Mouse (Mus musculus) embryonic stem cell, embryonic (primary cell): ENCODE measurements around the gene Actl7a.

ENCODE experiments used
- CTCF ChIA-PET, 4 experiments: fragments of 300-600 bp in 2 of 4; fragments of 350-600 bp in 2 of 4; sonication (Branson Sonifier 250); formaldehyde crosslinking; loops; one replicate each; lab custom pipeline; 2022; ENCODE audit warnings: inconsistent platforms in 2 of 4; lab: Charles Lee
- POLR2A ChIA-PET, 4 experiments: fragments of 300-600 bp in 2 of 4; fragments of 350-600 bp in 2 of 4; sonication (Branson Sonifier 250); formaldehyde crosslinking; loops; one replicate each; lab custom pipeline; 2022; ENCODE audit warnings: antibody characterized with exemption in 4 of 4, inconsistent platforms in 1 of 4; lab: Charles Lee

The Actl7a gene

GRCm38 (mm10) chr4:56743363-56744195 is at the start of gene Actl7a:
Gene Actl7a, plus strand, starts transcription at chr4:56743413.
- ChIA-PET POLR2A (interaction anchor here in 1 of 4 experiments (0.8 kb wide), 1 partner anchor 31 kb away, joined by 3 read pairs; no protein-coding TSS in a partner anchor), CTCF (interaction anchor here in 1 of 4 experiments (1.9 kb wide), 1 partner anchor 18 kb away, joined by 5 read pairs; no protein-coding TSS in a partner anchor)

- POLR2A ChIA-PET, result no interaction called here
- CTCF ChIA-PET, result no interaction called here
These were observed 46.8 kb upstream of the Actl7a start for GRCm38 (mm10) chr4:56696401-56696800.

GRCm38 (mm10) chr4:56698671-56699070 is 44.5 kb upstream of the Actl7a start:
- ChIA-PET POLR2A (no interaction called here), CTCF (no interaction called here)

DNA sequence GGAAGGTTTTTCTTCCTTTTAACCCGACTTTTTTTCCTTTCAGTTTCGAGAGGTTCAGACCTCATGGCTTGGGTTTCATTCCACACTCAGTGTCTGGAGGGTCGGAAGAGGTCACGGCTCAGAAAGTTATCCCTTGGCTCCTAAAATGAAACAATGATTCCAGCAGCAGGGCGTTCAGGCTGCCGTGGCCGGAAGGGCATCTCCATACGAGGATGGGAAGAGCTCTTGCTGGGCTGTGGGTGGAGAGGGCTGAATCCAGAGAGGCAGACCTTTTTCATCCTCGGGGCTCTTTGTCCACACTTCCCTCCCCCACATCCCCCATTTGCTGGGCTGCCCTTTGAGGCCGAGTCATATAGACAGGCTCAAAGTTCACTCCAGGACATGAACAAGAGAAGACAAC is 41.0 kb upstream of the Actl7a start:
- ChIA-PET POLR2A (no interaction called here), CTCF (no interaction called here)

DNA sequence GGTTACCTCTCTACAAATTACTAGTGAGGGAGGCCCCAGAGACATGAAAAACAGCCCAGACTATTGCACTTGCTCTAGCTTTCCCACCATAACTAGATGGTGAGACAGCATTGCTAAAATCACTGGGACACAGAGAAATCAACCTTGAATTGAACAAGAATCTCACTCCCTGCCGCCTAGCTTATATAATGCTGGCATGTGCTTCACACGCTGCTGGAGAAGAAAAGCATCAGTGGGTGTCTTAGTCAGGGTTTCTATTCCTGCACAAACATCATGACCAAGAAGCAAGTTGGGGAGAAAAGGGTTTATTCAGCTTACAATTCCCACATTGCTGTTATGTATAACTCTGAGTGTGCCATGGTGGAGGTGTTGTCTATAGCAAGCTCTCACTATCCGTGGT is 30.1 kb upstream of the Actl7a start:
- ChIA-PET CTCF (interaction anchor here in 1 of 4 experiments (1.1 kb wide), 1 partner anchor 12 kb away, joined by 4 read pairs; no protein-coding TSS in a partner anchor), POLR2A (interaction anchor here in 1 of 4 experiments (0.8 kb wide), 1 partner anchor 30 kb away, joined by 3 read pairs; the partner anchor contains the start of gene Actl7a)

GRCm38 (mm10) chr4:56716801-56717200 is 26.4 kb upstream of the Actl7a start:
- ChIA-PET CTCF (interaction anchor here (0.6 to 3.2 kb wide), 5 partner anchors 9 to 103 kb away, joined by 3 to 18 read pairs (median 8); no protein-coding TSS in a partner anchor), POLR2A (interaction anchor here in 1 of 4 experiments (1.2 kb wide), 1 partner anchor 24 kb away, joined by 3 read pairs; no protein-coding TSS in a partner anchor)

DNA sequence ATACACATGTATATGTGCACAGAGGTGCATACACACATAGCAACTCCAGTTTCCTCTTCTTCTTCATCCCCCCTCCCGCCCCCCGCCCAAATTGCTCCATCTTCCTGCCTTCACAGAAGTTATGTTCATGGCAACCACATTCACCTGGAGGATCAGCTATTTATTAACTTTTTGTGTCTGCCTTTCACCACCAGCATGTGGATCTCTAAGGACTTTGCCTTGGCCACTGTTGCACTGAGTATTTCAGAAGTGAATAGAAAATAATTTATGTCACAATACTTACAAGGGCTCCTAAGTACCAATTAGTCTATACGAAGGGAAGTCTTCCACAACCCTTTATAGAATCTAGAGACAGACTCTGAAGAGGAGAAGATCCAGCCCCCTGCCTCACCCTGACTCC is 25.3 kb upstream of the Actl7a start:
- POLR2A ChIA-PET, result no interaction called here
- CTCF ChIA-PET, result interaction anchor here in 2 of 4 experiments (0.6 to 3.2 kb wide), 2 partner anchors 8 to 616 kb away, joined by 3 to 18 read pairs; no protein-coding TSS in a partner anchor

DNA sequence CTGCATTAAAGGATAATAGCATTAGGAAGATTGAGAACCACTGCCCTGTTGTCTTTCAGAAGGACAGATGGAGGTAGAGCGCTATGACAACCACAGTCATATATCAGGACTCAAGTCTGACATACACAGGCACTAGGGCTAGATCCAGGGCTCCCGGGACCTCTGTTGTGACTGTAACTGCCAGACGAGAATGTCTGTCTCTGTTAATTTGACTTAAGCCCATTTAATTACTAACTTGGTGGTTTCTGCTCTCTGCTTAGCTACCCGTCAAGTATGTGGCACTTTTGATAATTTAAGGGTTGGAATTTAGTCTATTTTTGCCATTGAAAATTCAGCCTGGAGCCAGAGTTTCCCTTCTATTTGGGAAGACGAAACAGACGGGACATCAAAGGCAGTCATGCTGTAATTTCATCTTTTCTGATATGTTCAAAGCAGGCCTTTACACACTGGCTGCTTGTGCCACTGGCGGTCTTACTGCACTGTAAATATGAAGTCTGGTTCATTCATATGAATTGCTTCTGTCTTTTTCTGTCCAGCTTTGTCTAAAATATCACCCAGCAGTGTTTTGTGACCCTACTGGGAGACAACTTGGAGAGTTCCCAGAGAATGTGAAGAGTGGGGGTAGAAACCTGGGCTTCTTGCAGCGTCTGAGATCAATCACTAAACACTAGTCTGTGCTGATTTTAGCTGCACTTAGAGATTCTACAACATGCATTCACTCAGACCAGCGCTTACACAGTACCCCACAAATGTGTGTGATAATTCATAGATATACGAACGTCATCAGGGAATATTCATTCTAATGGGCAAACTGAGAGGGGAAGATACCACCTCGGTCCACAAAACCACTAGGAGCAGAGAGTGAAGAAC is 24.4 kb upstream of the Actl7a start:
- ChIA-PET CTCF (interaction anchor here in 1 of 4 experiments (0.6 kb wide), 1 partner anchor 617 kb away, joined by 3 read pairs; no protein-coding TSS in a partner anchor), POLR2A (interaction anchor here in 1 of 4 experiments (0.6 kb wide), 1 partner anchor 106 kb away, joined by 3 read pairs; no protein-coding TSS in a partner anchor)

DNA sequence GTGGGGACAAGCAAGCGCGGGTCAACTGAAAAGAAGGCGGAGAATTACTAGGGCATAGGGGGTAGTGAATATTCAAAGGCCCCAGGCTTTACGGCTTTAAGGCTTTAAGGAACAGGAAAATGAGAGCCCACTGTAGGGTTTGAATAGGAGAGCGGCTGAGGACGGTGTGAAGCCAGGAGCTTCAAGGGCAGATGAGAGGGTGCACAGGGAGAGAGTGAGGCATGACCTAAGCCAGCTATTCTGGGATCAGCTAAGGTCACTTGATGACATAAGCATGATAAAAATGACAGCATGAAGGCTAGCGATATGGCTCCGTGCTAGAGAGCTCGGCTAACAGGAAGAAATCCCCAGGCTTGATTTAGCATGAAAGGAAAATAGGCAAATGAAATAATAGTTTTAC is 23.8 kb upstream of the Actl7a start:
- POLR2A ChIA-PET, result interaction anchor here in 1 of 4 experiments (0.6 kb wide), 1 partner anchor 107 kb away, joined by 3 read pairs; no protein-coding TSS in a partner anchor
- CTCF ChIA-PET, result no interaction called here

- ChIA-PET POLR2A (no interaction called here), CTCF (no interaction called here)
These were observed 22.8 kb upstream of the Actl7a start for GRCm38 (mm10) chr4:56720403-56720802.

DNA sequence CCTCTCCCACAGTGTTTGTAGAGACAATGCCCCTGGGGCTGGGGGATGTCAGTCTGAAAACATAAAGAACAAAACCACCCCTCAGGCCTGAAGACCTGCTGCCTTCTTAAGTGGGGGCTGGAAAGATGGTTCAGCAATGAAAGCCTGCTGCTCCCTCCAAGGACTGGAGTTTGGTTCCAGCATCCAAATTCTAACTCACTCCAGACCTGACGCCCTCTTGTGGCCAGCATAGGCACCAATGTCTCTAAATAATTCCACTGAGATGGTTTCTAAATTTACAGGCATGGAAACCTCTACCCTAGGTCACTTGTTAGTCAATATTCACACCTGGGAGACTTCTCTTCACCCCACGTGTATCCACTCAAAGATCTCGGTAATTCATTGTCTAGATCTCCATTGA is 21.7 kb upstream of the Actl7a start:
- POLR2A ChIA-PET, result no interaction called here
- CTCF ChIA-PET, result no interaction called here

DNA sequence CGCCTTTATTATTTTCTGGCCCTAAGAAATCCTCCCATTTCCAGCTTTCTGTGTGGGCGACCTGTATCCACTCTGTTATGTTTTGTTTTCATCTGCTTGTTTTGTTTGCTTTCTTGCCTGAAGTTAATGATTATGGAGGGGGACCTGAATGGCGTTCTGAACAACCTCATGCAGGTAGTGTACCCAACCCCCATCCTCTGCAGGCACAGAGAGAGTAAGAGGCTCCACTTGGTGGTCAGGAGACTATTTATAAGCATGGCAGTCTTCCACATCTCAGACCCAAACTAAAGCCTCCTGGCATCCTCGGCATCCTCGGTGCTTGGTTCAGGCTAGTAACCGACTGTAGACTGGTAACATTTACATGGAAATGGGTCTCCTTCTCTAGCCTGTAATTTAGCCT is 20.9 kb upstream of the Actl7a start:
- POLR2A ChIA-PET, result no interaction called here
- CTCF ChIA-PET, result no interaction called here

- POLR2A ChIA-PET, result no interaction called here
- CTCF ChIA-PET, result no interaction called here
These were observed 20.0 kb upstream of the Actl7a start for GRCm38 (mm10) chr4:56723237-56723636.

DNA sequence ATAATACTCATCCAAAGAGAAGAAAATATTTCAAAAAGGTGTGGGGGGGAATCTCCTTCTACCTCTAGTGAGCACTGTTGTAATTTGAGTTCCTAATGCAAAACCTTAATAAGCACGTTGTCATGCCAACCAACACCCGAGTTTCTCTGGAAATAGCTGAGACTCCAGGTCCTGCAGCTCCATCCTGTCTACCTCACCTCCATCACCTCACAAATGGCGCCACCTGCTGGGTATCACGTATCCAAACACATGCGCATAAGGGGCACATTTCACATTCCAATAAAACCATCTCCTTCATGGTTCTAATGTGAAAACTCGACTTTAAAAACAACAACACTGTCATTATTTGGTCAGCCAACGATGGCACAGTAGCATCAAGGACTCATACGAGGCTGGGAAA is 17.4 kb upstream of the Actl7a start:
- CTCF ChIA-PET, result interaction anchor here (0.6 to 2.2 kb wide), 33 partner anchors 9 to 1328 kb away, joined by 3 to 18 read pairs (median 4); partner anchors contain the start of genes Actl7a (in 1 of the 4), Actl7b (in 1 of the 4) and Gm26657 (in 1 of the 4)
- POLR2A ChIA-PET, result interaction anchor here in 3 of 4 experiments (0.6 to 1.6 kb wide), 5 partner anchors 15 to 1195 kb away, joined by 3 to 6 read pairs (median 3); partner anchors contain the start of genes Actl7b (in 2 of the 3), Elp1 (in 1 of the 3), Fam206a (in 1 of the 3) and Gm26657 (in 1 of the 3)

DNA sequence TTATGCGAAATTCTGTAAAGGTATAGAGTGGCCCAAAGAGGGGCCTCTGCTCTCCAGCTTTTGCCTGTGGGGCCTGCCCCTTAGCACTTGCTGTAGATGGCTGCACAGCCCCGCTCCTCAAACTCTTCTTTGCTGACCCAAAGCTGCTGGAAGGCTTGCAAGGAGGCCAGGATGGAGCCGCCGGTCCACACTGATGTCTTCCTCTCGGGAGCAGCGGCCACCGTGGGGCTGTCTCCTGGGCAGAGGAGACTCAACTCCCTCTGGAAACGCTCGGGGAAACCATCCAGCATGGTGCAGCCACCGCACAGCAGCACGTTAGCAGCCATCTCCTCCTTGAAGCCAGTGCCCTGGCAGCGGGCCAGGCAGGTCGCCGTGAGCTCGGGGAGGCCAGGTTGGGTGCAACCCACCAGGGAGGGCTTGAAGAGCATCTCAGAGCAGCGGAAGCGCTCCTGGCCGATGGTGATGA is 3.2 kb upstream of the Actl7a start, which contains the start of gene Gm26657:
Gene Gm26657 (plus strand): TSS at position 51 of the 466 bp plus-strand sequence.
- ChIA-PET POLR2A (interaction anchor here in 3 of 4 experiments (0.8 to 1.7 kb wide), 12 partner anchors 12 to 1207 kb away, joined by 3 to 9 read pairs (median 4); partner anchors contain the start of genes Elp1 (in 1 of the 3) and Fam206a (in 1 of the 3)), CTCF (interaction anchor here in 3 of 4 experiments (0.5 to 2.3 kb wide), 6 partner anchors 14 to 536 kb away, joined by 3 to 17 read pairs (median 4); no protein-coding TSS in a partner anchor)

DNA sequence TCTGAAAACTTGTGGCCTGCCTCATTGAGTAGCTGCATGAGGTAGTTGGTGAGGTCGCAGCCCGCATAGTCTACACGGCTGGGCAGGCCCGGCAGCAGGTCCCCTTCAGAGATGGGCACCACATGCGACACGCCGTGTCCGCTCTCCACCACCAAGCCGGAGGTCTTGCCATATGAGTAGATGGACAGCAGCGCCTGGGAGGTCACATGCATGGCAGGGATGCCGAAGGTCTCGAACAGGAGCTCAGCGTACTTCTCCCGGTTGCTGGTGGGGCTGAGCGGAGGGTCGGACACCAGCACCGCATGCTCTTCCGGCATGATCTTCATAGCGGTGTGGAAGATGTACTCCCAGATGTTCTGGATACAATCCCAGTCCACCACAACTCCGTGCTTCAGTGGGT is 2.6 kb upstream of the Actl7a start:
- POLR2A ChIA-PET, result interaction anchor here in 3 of 4 experiments (0.6 to 1.7 kb wide), 14 partner anchors 13 to 1040 kb away, joined by 3 to 9 read pairs (median 4); partner anchors contain the start of genes Elp1 (in 1 of the 3) and Fam206a (in 1 of the 3)
- CTCF ChIA-PET, result interaction anchor here in 2 of 4 experiments (0.7 to 2.3 kb wide), 5 partner anchors 15 to 534 kb away, joined by 3 to 17 read pairs (median 4); no protein-coding TSS in a partner anchor

DNA sequence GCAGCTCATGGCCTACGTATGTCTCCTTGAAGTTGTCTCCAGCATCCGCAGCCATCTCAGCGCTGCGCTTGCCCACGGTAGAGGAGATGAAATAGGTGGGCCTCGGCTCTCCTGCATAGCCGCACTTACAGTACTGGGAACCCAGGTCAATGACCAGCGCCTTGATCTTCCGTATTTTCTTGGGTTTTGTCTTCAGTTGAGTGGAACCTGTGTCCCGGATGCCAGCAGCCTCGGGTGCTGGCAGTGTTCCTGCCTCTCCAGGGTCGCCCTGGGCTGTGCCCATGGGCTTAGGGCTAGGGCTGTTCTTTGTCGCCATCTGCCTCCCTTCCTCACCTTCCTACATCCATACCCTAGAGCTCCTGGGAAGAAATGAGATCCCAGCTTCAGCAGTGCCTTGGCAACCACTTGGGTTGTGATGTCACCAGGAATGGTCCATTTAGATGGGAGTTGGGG is 2.1 kb upstream of the Actl7a start, which contains the start of gene Actl7b:
Gene Actl7b (minus strand): TSS at position 403 of the 453 bp plus-strand sequence.
- ChIA-PET POLR2A (interaction anchor here in 3 of 4 experiments (0.6 to 1.7 kb wide), 14 partner anchors 13 to 1041 kb away, joined by 3 to 9 read pairs (median 4); partner anchors contain the start of genes Elp1 (in 1 of the 3) and Fam206a (in 1 of the 3)), CTCF (interaction anchor here in 3 of 4 experiments (0.6 to 2.3 kb wide), 5 partner anchors 15 to 1202 kb away, joined by 3 to 17 read pairs (median 4); no protein-coding TSS in a partner anchor)
